Mouse (Mus musculus): ENCODE measurements around the gene Ier3. TPM values are rescaled to one million over a fixed set of nuclear protein-coding genes. Genes with fewer than 3 reads are reported as not detected.

Ier3 gene
- polyA plus RNA-seq (2015; fragmentation: Illumina TruSeq; extraction: RNeasy Lipid Tissue Mini Kit (QIAGEN cat#74804); ENCODE audit: insufficient read depth, low read depth, low replicate concordance) = 6.9 TPM

DNA sequence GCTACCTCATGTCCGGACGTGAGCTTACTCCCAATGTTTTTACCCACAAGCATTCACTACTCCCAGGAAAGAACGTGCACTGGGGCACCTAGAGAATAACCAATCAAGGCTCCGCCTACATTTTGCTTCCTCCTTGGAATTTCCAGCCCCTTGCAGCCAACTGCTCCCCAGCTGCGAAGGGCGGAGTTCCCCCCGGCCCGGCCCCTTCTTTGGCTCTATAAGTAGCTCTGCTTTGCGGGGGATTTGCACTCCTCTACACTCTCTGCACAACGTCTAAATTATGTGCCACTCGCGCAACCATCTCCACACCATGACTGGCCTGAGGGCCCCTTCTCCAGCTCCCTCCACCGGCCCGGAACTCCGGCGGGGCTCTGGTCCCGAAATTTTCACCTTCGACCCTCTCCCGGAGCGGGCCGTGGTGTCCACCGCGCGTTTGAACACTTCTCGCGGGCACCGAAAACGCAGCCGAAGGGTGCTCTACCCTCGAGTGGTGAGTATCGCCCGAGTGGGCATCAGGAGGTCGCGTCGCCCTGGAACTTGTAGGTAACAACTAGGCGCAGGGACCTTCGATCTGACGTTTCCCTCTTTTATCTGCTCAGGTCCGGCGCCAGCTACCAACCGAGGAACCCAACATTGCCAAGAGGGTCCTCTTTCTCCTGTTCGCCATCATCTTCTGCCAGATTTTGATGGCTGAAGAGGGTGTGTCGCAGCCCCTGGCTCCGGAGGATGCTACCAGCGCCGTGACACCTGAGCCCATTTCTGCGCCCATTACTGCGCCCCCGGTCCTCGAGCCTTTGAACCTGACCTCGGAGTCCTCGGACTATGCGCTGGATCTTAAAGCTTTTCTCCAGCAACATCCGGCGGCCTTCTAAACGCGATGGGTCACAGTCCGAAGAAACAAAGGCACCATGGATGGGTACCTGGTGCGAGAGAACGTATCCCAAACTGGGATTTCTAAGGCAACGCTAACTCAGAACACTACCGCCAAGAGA is at the start of gene Ier3:
Gene Ier3 (plus strand): TSS at position 246 of the 992 bp plus-strand sequence.

DNA sequence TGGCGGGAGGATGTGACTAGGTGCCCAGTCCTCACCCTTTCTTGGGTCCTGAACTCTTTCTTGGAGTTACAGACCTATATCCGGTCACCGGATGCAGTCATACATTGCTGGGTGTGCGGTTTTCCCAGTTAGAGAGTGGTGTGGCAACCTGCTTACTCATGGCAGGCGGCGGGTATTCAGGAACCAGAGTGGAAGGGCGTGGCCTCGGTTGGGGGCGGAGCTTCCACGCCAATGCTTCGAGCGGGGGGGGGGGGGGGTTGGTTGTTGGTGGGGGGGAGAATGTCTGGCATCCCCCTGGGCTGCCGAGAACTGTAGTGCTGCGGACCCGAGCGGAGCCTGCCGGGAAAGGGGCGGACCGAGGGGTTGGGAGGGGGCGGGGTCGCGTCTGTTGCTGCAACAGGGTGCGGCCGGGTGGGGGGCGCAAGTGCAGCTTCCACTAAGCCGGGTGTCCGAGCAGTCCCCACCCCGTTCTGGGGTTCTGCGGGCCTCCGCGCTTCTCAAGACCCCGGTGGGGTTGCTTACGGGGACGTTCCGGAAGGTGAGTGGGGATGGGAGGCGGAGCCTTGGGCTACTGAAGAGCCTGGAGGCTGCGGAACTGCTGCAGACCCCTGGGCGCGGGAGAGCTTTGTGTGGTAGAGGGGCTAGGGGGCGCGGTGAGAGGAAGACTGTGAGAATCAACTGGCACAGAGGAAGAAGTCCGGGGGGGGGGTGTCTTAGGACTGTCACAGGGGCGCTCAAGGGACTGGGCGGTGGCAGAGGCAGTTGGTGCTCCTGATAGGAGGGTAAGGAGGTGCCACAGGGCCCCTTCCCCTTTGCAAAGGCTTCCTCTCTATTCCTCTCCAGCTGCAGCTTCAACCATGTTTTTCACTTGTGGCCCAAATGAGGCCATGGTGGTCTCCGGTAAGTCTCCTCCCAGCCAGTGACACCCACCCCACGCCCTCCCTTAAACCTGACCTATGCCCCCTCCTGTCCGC is 1.8 kb downstream of the Ier3 start, which contains the start of gene Flot1:
Gene Flot1 (plus strand): TSS at position 267 of the 974 bp plus-strand sequence.

DNA sequence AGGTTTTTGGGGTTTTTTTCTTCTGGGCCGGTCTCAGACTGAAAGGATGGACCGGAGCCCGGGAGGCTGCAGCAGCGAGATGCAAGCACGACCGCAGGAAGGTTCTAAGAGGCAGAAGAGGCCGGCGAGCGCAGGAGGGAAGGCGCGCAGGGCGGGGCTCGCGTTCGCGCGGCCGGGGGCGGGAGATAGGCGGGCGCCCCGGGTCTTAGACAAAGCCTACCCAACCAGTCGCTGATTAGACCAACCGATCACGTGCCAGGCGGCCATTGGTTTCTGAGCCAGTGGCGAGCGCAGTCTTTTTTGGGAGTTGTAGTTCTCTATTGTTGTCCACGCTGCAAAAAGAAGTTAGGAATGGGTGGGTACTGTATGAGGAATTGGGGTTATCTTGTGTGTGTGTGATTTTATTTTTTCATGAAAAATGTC is 16.6 kb downstream of the Ier3 start, which contains the start of gene Tubb5:
Gene Tubb5 (minus strand): TSS at position 185 of the 423 bp plus-strand sequence.

DNA sequence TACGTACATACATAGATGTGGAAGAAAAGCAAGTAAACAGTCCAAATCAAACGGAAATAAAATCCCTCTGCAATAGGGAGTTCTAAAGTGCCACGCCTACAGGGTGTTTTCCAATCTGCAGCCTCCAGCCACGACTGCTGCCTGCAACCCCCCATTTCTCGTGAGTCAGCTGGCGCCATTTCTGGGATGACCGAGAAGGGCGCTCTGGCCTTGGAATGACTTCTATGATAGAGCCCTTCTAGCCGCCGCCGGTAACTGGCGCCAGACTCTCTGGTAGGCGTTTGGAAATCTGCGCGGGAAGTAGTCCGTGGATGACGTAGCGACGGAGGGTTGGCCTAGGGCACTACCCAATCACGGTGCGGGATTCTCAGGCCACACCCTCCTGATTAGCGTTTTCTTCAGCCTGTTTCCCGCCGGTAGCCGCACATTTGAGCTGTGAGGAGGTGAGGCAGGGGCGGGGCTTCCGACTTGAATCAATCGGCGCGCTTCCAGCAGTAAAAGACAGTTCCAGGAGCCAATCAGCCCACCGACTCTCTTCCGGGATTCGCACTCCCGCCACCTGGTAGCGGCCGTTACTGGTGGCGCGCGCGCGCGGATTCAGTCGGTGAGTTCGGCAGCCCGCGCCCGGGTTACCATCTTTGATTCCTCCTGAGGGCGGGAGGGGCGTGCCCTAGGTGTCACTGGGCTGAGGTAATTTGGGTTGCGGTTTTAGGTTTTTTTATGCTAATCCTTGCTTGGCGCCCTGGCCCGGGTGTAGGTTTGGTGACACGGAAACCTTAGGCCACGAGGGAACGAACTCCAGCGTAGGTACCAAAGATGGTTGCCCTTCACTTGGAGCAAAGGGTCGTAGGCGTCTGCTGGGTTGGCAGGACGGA is 19.8 kb downstream of the Ier3 start, which contains the start of gene Mdc1:
Gene Mdc1 (plus strand): TSS at position 440 of the 875 bp plus-strand sequence.

DNA sequence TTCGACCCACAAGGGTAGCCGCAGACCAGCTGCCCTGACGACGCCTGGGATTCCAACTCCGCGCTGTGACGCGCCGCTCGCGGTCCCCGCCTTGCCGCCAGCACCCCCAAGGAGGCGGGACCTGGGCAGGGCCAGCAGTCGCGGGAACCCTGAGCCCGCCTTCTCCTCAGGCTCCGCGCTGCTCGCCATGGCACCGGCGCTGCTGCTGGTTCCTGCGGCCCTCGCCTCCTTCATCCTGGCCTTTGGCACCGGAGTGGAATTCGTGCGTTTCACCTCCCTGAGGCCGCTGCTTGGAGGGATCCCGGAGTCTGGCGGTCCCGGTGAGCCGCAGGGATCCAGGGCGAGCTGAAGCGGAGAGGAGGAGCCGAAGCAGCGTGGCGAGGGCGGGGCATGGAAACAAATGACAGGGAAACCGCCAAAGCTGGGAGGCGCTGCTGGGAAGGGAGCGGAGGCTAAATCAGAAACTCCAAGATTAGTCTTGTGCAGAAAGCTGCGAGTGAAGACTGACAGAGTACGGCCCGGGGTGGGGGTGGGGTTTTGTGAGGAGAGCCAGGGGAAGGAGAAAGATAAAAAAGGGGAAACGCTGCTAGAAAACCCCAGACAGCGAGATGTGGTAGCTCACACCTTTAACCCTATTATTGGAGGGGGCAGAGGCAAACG is 39.8 kb downstream of the Ier3 start, which contains the start of gene Nrm:
Gene Nrm (plus strand): TSS at position 121 of the 660 bp plus-strand sequence.

DNA sequence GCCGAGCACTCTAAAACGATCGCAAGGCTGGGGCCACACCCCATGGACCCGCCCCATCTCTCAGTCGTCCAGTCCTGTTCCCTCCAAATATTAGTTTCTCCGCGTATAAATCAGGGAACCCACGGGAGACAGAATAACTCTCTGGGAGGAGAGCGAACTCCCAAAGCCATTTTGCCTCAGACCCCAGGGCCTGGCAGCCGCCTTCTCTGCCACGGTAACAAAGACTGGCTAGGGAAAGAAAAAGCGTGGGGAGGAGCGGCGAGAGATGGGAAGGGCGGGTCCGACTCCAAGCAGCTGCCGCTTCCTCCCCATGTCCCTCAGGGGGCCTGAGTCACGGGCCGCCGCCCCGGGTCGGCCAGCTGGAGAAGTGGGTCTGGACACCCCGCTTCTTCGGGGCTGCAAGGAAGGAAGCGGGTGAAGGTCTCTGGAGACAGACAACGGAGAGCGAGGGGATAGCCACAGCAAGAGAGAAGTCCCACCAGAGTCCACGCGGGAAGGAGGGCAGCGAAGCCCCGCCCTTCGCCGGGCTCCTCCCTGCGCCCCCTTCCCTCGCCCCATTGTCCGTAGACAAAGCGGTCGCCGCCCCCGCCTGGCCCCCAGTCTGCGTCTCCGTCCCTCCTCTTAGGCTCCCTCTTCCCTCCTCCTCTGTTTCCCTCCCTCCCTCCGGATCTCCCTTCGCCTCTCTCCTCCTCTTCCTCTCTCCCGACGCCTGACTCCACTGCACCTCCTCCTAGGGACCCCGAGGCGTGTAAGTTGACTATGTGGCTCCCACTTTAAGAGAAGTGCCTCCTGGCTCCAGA is 44.2 kb downstream of the Ier3 start, which contains the start of gene Ppp1r18:
Gene Ppp1r18 (plus strand): TSS at position 113 of the 800 bp plus-strand sequence.

Other genes with a start within 250 kb of the Ier3 start
- not detected for gene Sfta2, start 220.1 kb upstream of the Ier3 start, polyA plus RNA-seq (2015; fragmentation: Illumina TruSeq; extraction: RNeasy Lipid Tissue Mini Kit (QIAGEN cat#74804); ENCODE audit: insufficient read depth, low read depth, low replicate concordance)
- gene Gm9573, start 195.0 kb upstream of the Ier3 start, polyA plus RNA-seq (2015; fragmentation: Illumina TruSeq; extraction: RNeasy Lipid Tissue Mini Kit (QIAGEN cat#74804); ENCODE audit: insufficient read depth, low read depth, low replicate concordance) = not detected
- not detected for gene Mucl3, start 178.0 kb upstream of the Ier3 start, polyA plus RNA-seq (2015; fragmentation: Illumina TruSeq; extraction: RNeasy Lipid Tissue Mini Kit (QIAGEN cat#74804); ENCODE audit: insufficient read depth, low read depth, low replicate concordance)
- gene Vars2, start 154.1 kb upstream of the Ier3 start, polyA plus RNA-seq (2015; fragmentation: Illumina TruSeq; extraction: RNeasy Lipid Tissue Mini Kit (QIAGEN cat#74804); ENCODE audit: insufficient read depth, low read depth, low replicate concordance) = 5.8 TPM
- gene Gtf2h4, start 147.9 kb upstream of the Ier3 start, polyA plus RNA-seq (2015; fragmentation: Illumina TruSeq; extraction: RNeasy Lipid Tissue Mini Kit (QIAGEN cat#74804); ENCODE audit: insufficient read depth, low read depth, low replicate concordance) = 4.2 TPM
- 10.7 TPM for gene Ddr1, start 117.1 kb upstream of the Ier3 start, polyA plus RNA-seq (2015; fragmentation: Illumina TruSeq; extraction: RNeasy Lipid Tissue Mini Kit (QIAGEN cat#74804); ENCODE audit: insufficient read depth, low read depth, low replicate concordance)
- 16.0 TPM for gene Flot1, start 1.5 kb downstream of the Ier3 start, polyA plus RNA-seq (2015; fragmentation: Illumina TruSeq; extraction: RNeasy Lipid Tissue Mini Kit (QIAGEN cat#74804); ENCODE audit: insufficient read depth, low read depth, low replicate concordance)
- 29.3 TPM for gene Tubb5, start 16.6 kb downstream of the Ier3 start, polyA plus RNA-seq (2015; fragmentation: Illumina TruSeq; extraction: RNeasy Lipid Tissue Mini Kit (QIAGEN cat#74804); ENCODE audit: insufficient read depth, low read depth, low replicate concordance)
- 2.3 TPM for gene Mdc1, start 19.8 kb downstream of the Ier3 start, polyA plus RNA-seq (2015; fragmentation: Illumina TruSeq; extraction: RNeasy Lipid Tissue Mini Kit (QIAGEN cat#74804); ENCODE audit: insufficient read depth, low read depth, low replicate concordance)
- 0.76 TPM for gene Nrm, start 39.6 kb downstream of the Ier3 start, polyA plus RNA-seq (2015; fragmentation: Illumina TruSeq; extraction: RNeasy Lipid Tissue Mini Kit (QIAGEN cat#74804); ENCODE audit: insufficient read depth, low read depth, low replicate concordance)
- gene Ppp1r18, start 43.9 kb downstream of the Ier3 start, polyA plus RNA-seq (2015; fragmentation: Illumina TruSeq; extraction: RNeasy Lipid Tissue Mini Kit (QIAGEN cat#74804); ENCODE audit: insufficient read depth, low read depth, low replicate concordance) = 9.8 TPM
- gene Dhx16, start 58.1 kb downstream of the Ier3 start, polyA plus RNA-seq (2015; fragmentation: Illumina TruSeq; extraction: RNeasy Lipid Tissue Mini Kit (QIAGEN cat#74804); ENCODE audit: insufficient read depth, low read depth, low replicate concordance) = 72.9 TPM
- 16.8 TPM for gene 2310061I04Rik, start 75.7 kb downstream of the Ier3 start, polyA plus RNA-seq (2015; fragmentation: Illumina TruSeq; extraction: RNeasy Lipid Tissue Mini Kit (QIAGEN cat#74804); ENCODE audit: insufficient read depth, low read depth, low replicate concordance)
- gene Atat1, start 88.4 kb downstream of the Ier3 start, polyA plus RNA-seq (2015; fragmentation: Illumina TruSeq; extraction: RNeasy Lipid Tissue Mini Kit (QIAGEN cat#74804); ENCODE audit: insufficient read depth, low read depth, low replicate concordance) = 9.7 TPM
- gene Mrps18b, start 94.7 kb downstream of the Ier3 start, polyA plus RNA-seq (2015; fragmentation: Illumina TruSeq; extraction: RNeasy Lipid Tissue Mini Kit (QIAGEN cat#74804); ENCODE audit: insufficient read depth, low read depth, low replicate concordance) = 23.0 TPM
- gene Ppp1r10, start 94.8 kb downstream of the Ier3 start, polyA plus RNA-seq (2015; fragmentation: Illumina TruSeq; extraction: RNeasy Lipid Tissue Mini Kit (QIAGEN cat#74804); ENCODE audit: insufficient read depth, low read depth, low replicate concordance) = 11.8 TPM
- gene Abcf1, start 148.1 kb downstream of the Ier3 start, polyA plus RNA-seq (2015; fragmentation: Illumina TruSeq; extraction: RNeasy Lipid Tissue Mini Kit (QIAGEN cat#74804); ENCODE audit: insufficient read depth, low read depth, low replicate concordance) = 22.7 TPM
- gene Gnl1, start 158.2 kb downstream of the Ier3 start, polyA plus RNA-seq (2015; fragmentation: Illumina TruSeq; extraction: RNeasy Lipid Tissue Mini Kit (QIAGEN cat#74804); ENCODE audit: insufficient read depth, low read depth, low replicate concordance) = 11.9 TPM
- 6.7 TPM for gene Prr3, start 158.6 kb downstream of the Ier3 start, polyA plus RNA-seq (2015; fragmentation: Illumina TruSeq; extraction: RNeasy Lipid Tissue Mini Kit (QIAGEN cat#74804); ENCODE audit: insufficient read depth, low read depth, low replicate concordance)
- 3.1 TPM for gene H2-T24, start 198.9 kb downstream of the Ier3 start, polyA plus RNA-seq (2015; fragmentation: Illumina TruSeq; extraction: RNeasy Lipid Tissue Mini Kit (QIAGEN cat#74804); ENCODE audit: insufficient read depth, low read depth, low replicate concordance)
- gene H2-T23, start 211.2 kb downstream of the Ier3 start, polyA plus RNA-seq (2015; fragmentation: Illumina TruSeq; extraction: RNeasy Lipid Tissue Mini Kit (QIAGEN cat#74804); ENCODE audit: insufficient read depth, low read depth, low replicate concordance) = 29.4 TPM
- 16.3 TPM for gene H2-T22, start 221.1 kb downstream of the Ier3 start, polyA plus RNA-seq (2015; fragmentation: Illumina TruSeq; extraction: RNeasy Lipid Tissue Mini Kit (QIAGEN cat#74804); ENCODE audit: insufficient read depth, low read depth, low replicate concordance)
- not detected for gene Gm6034, start 221.3 kb downstream of the Ier3 start, polyA plus RNA-seq (2015; fragmentation: Illumina TruSeq; extraction: RNeasy Lipid Tissue Mini Kit (QIAGEN cat#74804); ENCODE audit: insufficient read depth, low read depth, low replicate concordance)
- gene Gm11127, start 236.7 kb downstream of the Ier3 start, polyA plus RNA-seq (2015; fragmentation: Illumina TruSeq; extraction: RNeasy Lipid Tissue Mini Kit (QIAGEN cat#74804); ENCODE audit: insufficient read depth, low read depth, low replicate concordance) = not detected